Mouse (Mus musculus) stomach, postnatal 0 days (tissue): ENCODE data around the gene Slit1. TPM values are rescaled to one million over a fixed set of nuclear protein-coding genes. Genes with fewer than 3 reads are reported as not detected.

Experiments
- ATAC-seq: fragments of 200-750 bp; cut with Nextera tagmentation; 2 replicates; pipeline ENCODE4 v1.8.0; 2017; ENCODE audit not compliant: low FRiP score, low TSS enrichment
- DNase-seq: peaks from one replicate; pipeline ENCODE4 v3.0.0-alpha.2; 2016; ENCODE audit warnings: low spot score
- H3K27ac ChIP-seq: fragments of 300-500 bp; sonication (generic); replicated peaks from 2 replicates; pipeline ENCODE4 v1.5.1; 2014; ENCODE audit warnings: mild to moderate bottlenecking, control low read depth
- H3K27me3 ChIP-seq: fragments of 300-500 bp; sonication (generic); 2 replicates; pipeline ENCODE4 v1.6.1; 2014; ENCODE audit warnings: low read length; ENCODE audit not compliant: control insufficient read depth, insufficient read depth
- H3K36me3 ChIP-seq: fragments of 300-500 bp; sonication (generic); 2 replicates; pipeline ENCODE4 v1.6.1; 2014; ENCODE audit warnings: low read length, mixed read lengths; ENCODE audit not compliant: control insufficient read depth, insufficient read depth
- H3K4me1 ChIP-seq: fragments of 300-500 bp; sonication (generic); replicated peaks from 2 replicates; pipeline ENCODE4 v1.6.1; 2014; ENCODE audit warnings: antibody characterized with exemption; ENCODE audit not compliant: control insufficient read depth, insufficient read depth
- H3K4me2 ChIP-seq: fragments of 300-500 bp; sonication (generic); replicated peaks from 2 replicates; pipeline ENCODE4 v1.6.1; 2014; ENCODE audit warnings: low read depth, mild to moderate bottlenecking, control low read depth, moderate library complexity
- H3K4me3 ChIP-seq: fragments of 300-500 bp; sonication (generic); 2 replicates; pipeline ENCODE4 v1.5.1; 2014; ENCODE audit warnings: low read depth, low read length, control low read depth
- H3K9ac ChIP-seq: fragments of 300-500 bp; sonication (generic); 2 replicates; pipeline ENCODE4 v1.6.1; 2014; ENCODE audit warnings: mild to moderate bottlenecking, low read length, control low read depth, mixed read lengths
- H3K9me3 ChIP-seq: fragments of 300-500 bp; sonication (generic); 2 replicates; pipeline ENCODE4 v1.6.1; 2016; ENCODE audit warnings: low read length; ENCODE audit not compliant: control insufficient read depth
- CTCF ChIP-seq: IDR thresholded peaks from 2 replicates; pipeline ENCODE4 v1.5.1; 2016; ENCODE audit warnings: antibody characterized with exemption, low read depth, mild to moderate bottlenecking, moderate library complexity
- EP300 ChIP-seq: optimal IDR thresholded peaks from 2 replicates; pipeline ENCODE3; 2016; ENCODE audit warnings: antibody characterized with exemption
- WGBS: fragments of 180-500 bp; shearing (Covaris S2); extraction: QIAGEN DNeasy Blood & Tissue Kit; methylation state at CpG from one replicate; pipeline ENCODE4 v1.1.7; 2014; 5-methylcytosine and 5-hydroxymethylcytosine counted together
- polyA plus RNA-seq: library from polyadenylated mRNA; unstranded; fragments of >200 nt; fragmentation: Nextera tagmentation; extraction: Ambion mirVana; gene quantifications from 2 replicates; pipeline ENCODE4 v1.2.1, GENCODE M21; 2015

The Slit1 gene
- polyA plus RNA-seq, 1 experiment from 2014 or later, result 0.28 TPM

DNA sequence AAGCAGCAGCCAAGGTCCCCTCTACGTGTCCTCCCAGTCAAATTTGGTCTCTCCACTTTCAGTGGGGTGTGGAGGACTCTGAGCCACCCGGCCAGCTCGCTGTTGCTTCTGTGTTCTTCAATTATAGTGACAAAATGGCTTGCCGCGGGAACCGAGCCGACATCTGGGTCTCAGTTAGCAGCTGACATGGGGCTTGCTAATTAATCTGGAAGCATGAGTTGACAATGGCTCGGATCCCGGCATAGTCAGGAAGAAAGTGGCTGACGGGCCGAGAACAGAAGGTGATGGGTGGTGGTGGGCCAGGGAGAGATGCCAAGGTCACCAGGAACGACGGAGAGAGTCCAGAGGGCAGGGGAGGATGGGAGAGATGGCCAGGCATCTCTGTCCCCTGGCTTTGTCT lies 55.2 kb downstream of the Slit1 start:
- no peak for DNase-seq
- H3K4me3 ChIP-seq, result no peak overlapping the region
- no peak for ATAC-seq
- TF ChIP-seq CTCF (no peak), EP300 (no peak)
- H3K4me2 ChIP-seq, result no peak overlapping the region
- no peak overlapping the region for H3K27ac ChIP-seq
- no peaks in the 10 kb centered on the region for H3K27me3 ChIP-seq
- H3K4me1 ChIP-seq, result no peaks in the 10 kb centered on the region
- H3K36me3 ChIP-seq, result no peaks in the 10 kb centered on the region
- H3K9me3 ChIP-seq, result no peaks in the 10 kb centered on the region
- WGBS, result 49% methylated on average over 13 of the region's 13 CpGs
- no peak overlapping the region for H3K9ac ChIP-seq

GRCm38 (mm10) chr19:41687836-41688235 lies 55.6 kb downstream of the Slit1 start:
- Histone ChIP-seq H3K4me2 (no peak overlapping the region), H3K27me3 (no peaks in the 10 kb centered on the region), H3K4me3 (no peak overlapping the region), H3K9me3 (no peaks in the 10 kb centered on the region), H3K4me1 (no peaks in the 10 kb centered on the region), H3K27ac (no peak overlapping the region), H3K36me3 (no peaks in the 10 kb centered on the region), H3K9ac (no peak overlapping the region)
- DNase-seq (no peak), ATAC-seq (no peak)
- TF ChIP-seq EP300 (no peak), CTCF (no peak)
- WGBS, result 64% methylated on average over 8 of the region's 8 CpGs

- no peak for ATAC-seq
- DNase-seq, result no peak
- no peaks in the 10 kb centered on the region for H3K4me1 ChIP-seq
- H3K36me3 ChIP-seq, result no peaks in the 10 kb centered on the region
- 88% methylated on average over 2 of the region's 2 CpGs for WGBS
- no peaks in the 10 kb centered on the region for H3K9me3 ChIP-seq
- H3K27ac ChIP-seq, result no peak overlapping the region
- no peaks in the 10 kb centered on the region for H3K27me3 ChIP-seq
- TF ChIP-seq EP300 (no peak), CTCF (peak; percentile 34)
- H3K4me2 ChIP-seq, result no peak overlapping the region
- no peak overlapping the region for H3K4me3 ChIP-seq
- H3K9ac ChIP-seq, result no peak overlapping the region
These were observed 57.3 kb downstream of the Slit1 start for GRCm38 (mm10) chr19:41686194-41686593.

- Histone ChIP-seq H3K9ac (no peak overlapping the region), H3K27ac (no peak overlapping the region), H3K4me2 (no peak overlapping the region), H3K9me3 (no peaks in the 10 kb centered on the region), H3K4me1 (no peaks in the 10 kb centered on the region), H3K27me3 (no peaks in the 10 kb centered on the region), H3K36me3 (no peaks in the 10 kb centered on the region), H3K4me3 (no peak overlapping the region)
- WGBS, result 79% methylated on average over 13 of the region's 13 CpGs
- no peak for TF ChIP-seq CTCF
- TF ChIP-seq EP300, result no peak
- DNase-seq (no peak), ATAC-seq (no peak)
These were observed 57.9 kb downstream of the Slit1 start for GRCm38 (mm10) chr19:41685453-41686086.

DNA sequence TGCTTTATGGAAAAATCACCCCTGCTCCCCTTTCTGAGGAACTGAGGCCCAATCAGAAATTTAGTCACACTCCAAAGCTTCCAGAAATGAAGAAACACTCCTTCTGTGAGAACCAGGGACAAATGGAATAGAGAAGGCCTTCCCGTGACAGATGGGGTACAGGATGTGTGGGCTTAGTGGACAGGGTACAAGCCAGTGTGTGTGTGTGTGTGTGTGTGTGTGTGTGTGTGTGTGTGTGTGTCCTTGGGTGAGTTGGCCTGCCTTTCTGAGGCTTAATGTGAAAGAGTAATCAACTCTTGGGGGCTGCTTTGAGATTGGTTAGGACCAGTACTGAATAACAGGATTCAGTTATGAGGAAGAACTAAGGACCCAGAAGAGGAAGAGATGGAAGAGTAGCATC lies 58.6 kb downstream of the Slit1 start:
- 80% methylated on average over 1 of the region's 1 CpGs for WGBS
- Histone ChIP-seq H3K4me1 (no peaks in the 10 kb centered on the region), H3K27me3 (no peaks in the 10 kb centered on the region), H3K9ac (no peak overlapping the region), H3K36me3 (no peaks in the 10 kb centered on the region), H3K27ac (no peak overlapping the region), H3K4me3 (no peak overlapping the region), H3K9me3 (no peaks in the 10 kb centered on the region), H3K4me2 (no peak overlapping the region)
- no peak for DNase-seq
- no peak for TF ChIP-seq EP300
- TF ChIP-seq CTCF, result no peak
- no peak for ATAC-seq

DNA sequence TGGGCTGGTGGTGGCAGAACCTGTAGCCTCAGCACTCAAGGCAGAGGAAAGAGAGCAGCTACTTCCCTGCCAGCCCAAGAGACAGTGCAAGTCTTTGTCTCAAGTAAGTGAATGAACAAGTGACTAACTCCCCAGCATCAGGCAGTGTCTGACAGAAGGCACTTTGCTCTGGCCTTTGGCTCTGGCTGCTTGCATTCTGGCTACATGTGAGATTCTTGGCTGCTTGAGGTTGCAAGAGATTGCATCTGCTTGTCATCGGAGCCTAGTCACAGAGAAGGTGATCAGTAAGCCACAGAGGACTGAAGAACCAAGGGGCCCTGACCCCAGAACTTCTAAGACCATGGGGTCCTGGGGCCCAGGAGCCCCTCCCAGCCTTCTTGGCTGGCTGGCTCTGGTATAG lies 59.5 kb downstream of the Slit1 start:
- no peak overlapping the region for H3K27ac ChIP-seq
- TF ChIP-seq CTCF (no peak), EP300 (no peak)
- no peak overlapping the region for H3K9ac ChIP-seq
- H3K36me3 ChIP-seq, result no peaks in the 10 kb centered on the region
- ATAC-seq (no peak), DNase-seq (no peak)
- no peaks in the 10 kb centered on the region for H3K9me3 ChIP-seq
- no peak overlapping the region for H3K4me3 ChIP-seq
- H3K4me2 ChIP-seq, result no peak overlapping the region
- H3K27me3 ChIP-seq, result no peaks in the 10 kb centered on the region
- 65% methylated on average over 1 of the region's 1 CpGs for WGBS
- no peaks in the 10 kb centered on the region for H3K4me1 ChIP-seq
